Mouse (Mus musculus) limb, embryonic 11.5 days (tissue): ENCODE measurements around the gene Fam71b. TPM values are rescaled to one million over a fixed set of nuclear protein-coding genes. Genes with fewer than 3 reads are reported as not detected.

Experiments
- ATAC-seq: fragments of 200-750 bp; cut with Nextera tagmentation; 2 replicates; pipeline ENCODE4 v1.8.0; 2017; ENCODE audit warnings: low read depth; ENCODE audit not compliant: insufficient number of reproducible peaks, low FRiP score, low TSS enrichment
- DNase-seq: peaks from one replicate; pipeline ENCODE4 v3.0.0-alpha.2; 2015; ENCODE audit warnings: low spot score
- H3K27ac ChIP-seq: fragments of 300-500 bp; sonication (generic); replicated peaks from 2 replicates; pipeline ENCODE4 v1.5.1; 2014; ENCODE audit warnings: low read depth, mild to moderate bottlenecking, low read length
- H3K27me3 ChIP-seq: fragments of 300-500 bp; sonication (generic); 2 replicates; pipeline ENCODE4 v1.6.1; 2014; ENCODE audit warnings: mild to moderate bottlenecking, low read length, mixed read lengths; ENCODE audit not compliant: control insufficient read depth, insufficient read depth
- H3K36me3 ChIP-seq: fragments of 300-500 bp; sonication (generic); 2 replicates; pipeline ENCODE4 v1.6.1; 2014; ENCODE audit warnings: mild to moderate bottlenecking, low read length, moderate library complexity, mixed read lengths; ENCODE audit not compliant: control insufficient read depth, insufficient read depth
- H3K4me1 ChIP-seq: fragments of 300-500 bp; sonication (generic); 2 replicates; pipeline ENCODE4 v1.6.1; 2014; ENCODE audit warnings: low read length, mixed read lengths; ENCODE audit not compliant: control insufficient read depth, insufficient read depth
- H3K4me2 ChIP-seq: fragments of 300-500 bp; sonication (generic); 2 replicates; pipeline ENCODE4 v1.6.1; 2014; ENCODE audit warnings: low read depth, mild to moderate bottlenecking, moderate library complexity; ENCODE audit not compliant: severe bottlenecking
- H3K4me3 ChIP-seq: fragments of 300-500 bp; sonication (generic); 2 replicates; pipeline ENCODE4 v1.5.1; 2014; ENCODE audit warnings: low read depth, low read length
- H3K9ac ChIP-seq: fragments of 300-500 bp; sonication (generic); 2 replicates; pipeline ENCODE4 v1.6.1; 2014; ENCODE audit warnings: mild to moderate bottlenecking, low read length
- H3K9me3 ChIP-seq: fragments of 300-500 bp; sonication (generic); 2 replicates; pipeline ENCODE4 v1.6.1; 2016; ENCODE audit warnings: low read length; ENCODE audit not compliant: control insufficient read depth
- WGBS: fragments of 180-500 bp; shearing (Covaris S2); extraction: QIAGEN DNeasy Blood & Tissue Kit; methylation state at CpG from one replicate; pipeline ENCODE4 v1.1.7; 2014; 5-methylcytosine and 5-hydroxymethylcytosine counted together
- polyA plus RNA-seq: library from polyadenylated mRNA; unstranded; fragments of >200 nt; fragmentation: Nextera tagmentation; extraction: Ambion mirVana; gene quantifications from 2 replicates; pipeline ENCODE4 v1.2.1, GENCODE M21; 2014

The Fam71b gene
- polyA plus RNA-seq, 1 experiment from 2014 or later: not detected

DNA sequence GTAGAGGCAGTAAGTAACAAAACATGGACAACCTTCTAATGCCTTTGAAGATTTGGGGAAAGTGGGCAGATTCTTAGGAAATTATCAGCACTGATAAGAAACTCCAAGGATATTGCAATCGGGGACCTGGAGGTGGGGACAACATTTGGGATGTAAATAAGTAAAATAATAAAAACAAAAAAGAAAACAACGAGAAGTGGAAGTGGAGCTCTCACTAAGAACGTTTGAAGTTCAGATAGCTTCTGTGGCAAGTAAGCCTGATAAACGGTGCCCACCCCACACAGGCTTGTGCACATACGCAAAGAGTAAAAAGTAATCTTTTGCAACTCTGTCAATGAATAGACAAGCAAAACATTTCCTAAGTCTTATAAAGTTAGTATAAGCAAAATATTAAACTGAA lies 47.6 kb downstream of the Fam71b start:
- no peak for ATAC-seq
- no peak overlapping the region for H3K9ac ChIP-seq
- DNase-seq: no peak
- peaks cover 6% of the 10 kb centered on the region for H3K36me3 ChIP-seq
- 91% methylated on average over 5 of the region's 5 CpGs for WGBS
- H3K9me3 ChIP-seq: no peaks in the 10 kb centered on the region
- H3K4me3 ChIP-seq: no peak overlapping the region
- H3K27me3 ChIP-seq: no peaks in the 10 kb centered on the region
- no peak overlapping the region for H3K27ac ChIP-seq
- no peaks in the 10 kb centered on the region for H3K4me1 ChIP-seq
- no peak overlapping the region for H3K4me2 ChIP-seq

DNA sequence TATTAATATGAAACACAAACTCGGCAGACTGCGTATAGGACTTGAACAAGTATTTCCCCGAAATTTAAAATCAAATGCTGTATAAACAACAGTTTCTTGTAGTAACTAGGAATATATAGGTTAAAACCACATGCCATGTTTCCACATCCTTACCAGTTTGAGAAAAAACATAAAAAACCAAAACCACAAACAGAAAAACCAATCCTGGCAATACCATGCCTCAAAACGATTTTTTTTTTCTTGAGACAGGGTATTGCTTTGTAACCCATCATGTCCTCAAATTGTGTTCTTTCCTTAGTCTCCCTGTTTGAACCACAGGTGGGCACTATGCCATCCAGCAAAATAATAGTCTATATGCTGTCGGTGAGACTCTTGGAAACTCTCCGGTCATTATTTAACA lies 49.8 kb downstream of the Fam71b start:
- H3K9me3 ChIP-seq: no peaks in the 10 kb centered on the region
- H3K9ac ChIP-seq: no peak overlapping the region
- H3K27me3 ChIP-seq: no peaks in the 10 kb centered on the region
- H3K27ac ChIP-seq: no peak overlapping the region
- H3K36me3 ChIP-seq: peaks cover 6% of the 10 kb centered on the region
- H3K4me3 ChIP-seq: no peak overlapping the region
- 94% methylated on average over 6 of the region's 6 CpGs for WGBS
- no peaks in the 10 kb centered on the region for H3K4me1 ChIP-seq
- H3K4me2 ChIP-seq: no peak overlapping the region
- ATAC-seq (no peak), DNase-seq (no peak)

DNA sequence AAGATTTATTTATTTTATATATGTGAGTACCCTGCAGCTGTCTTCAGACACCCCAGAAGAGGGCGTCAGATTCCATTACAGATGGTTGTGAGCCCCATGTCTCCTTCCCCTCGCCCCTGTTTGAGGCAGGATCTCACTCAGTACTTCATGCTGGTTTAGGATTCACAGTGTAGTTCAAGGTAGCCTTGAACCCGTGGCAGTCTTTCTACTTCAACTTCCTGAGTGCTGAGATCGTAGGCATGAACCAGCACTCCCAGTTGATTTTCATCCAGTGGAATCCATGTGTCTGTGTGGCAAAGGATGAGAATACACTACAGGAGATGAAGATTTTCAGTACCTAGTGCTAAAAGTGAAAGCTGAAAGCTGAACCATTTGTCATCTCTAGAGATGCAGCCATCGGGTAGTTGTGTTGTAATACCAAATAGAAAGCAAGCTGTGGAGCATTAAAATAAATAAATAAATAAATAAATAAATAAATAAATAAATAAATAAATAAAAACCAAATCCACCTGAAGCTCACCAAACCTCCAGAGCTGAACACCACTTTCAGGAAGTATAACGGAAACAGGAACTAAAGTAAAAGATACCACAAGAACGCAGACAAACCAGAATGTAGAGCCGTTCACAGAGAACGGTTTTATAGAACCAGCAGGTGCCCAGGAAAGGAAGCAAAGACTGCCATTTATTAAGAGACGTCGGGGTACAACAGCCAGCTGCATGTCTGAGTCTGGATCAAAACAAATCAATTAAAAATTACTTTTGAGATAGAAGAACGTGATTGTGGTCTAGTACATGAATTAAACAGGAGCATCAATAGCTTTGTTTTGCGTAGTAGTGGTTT lies 51.5 kb downstream of the Fam71b start:
- Histone ChIP-seq H3K27ac (no peak overlapping the region), H3K9me3 (no peaks in the 10 kb centered on the region), H3K4me2 (no peak overlapping the region), H3K4me3 (no peak overlapping the region), H3K4me1 (no peaks in the 10 kb centered on the region), H3K36me3 (peaks cover 2% of the 10 kb centered on the region; the same call in 1 of the 2 replicates), H3K27me3 (no peaks in the 10 kb centered on the region), H3K9ac (no peak overlapping the region)
- WGBS: 75% methylated on average over 13 of the region's 13 CpGs
- ATAC-seq (no peak), DNase-seq (no peak)

DNA sequence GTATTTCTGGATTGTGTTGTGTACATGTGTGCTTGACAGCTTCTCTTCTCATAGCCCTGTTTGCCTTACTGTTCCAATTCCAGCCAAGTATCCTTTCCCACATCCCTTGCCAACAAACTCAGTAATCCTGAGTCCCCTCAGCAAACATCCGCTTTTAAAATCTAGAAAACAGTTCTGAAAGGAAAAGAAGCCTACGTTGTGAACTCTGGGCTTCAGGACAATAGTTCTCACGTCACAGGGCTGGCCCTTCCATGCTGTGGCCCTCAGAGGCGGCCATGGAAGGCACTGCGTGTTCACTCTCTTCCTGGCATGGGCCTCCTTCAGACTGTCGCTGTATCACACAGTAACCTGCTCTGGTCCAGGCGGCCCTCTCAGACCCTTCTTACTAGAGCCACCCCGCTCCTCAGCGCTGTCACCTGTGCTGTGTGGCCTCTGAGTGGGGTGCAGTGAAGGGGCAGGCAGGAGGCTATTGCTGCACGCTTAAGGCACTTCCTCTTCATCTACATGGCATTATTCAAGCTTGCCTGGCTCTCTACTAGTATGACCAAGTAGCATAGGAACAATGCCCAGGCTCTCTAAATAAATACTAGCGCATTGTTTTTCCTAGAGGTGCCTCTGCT lies 53.2 kb downstream of the Fam71b start:
- ATAC-seq (no peak), DNase-seq (no peak)
- H3K4me3 ChIP-seq: no peak overlapping the region
- no peaks in the 10 kb centered on the region for H3K36me3 ChIP-seq
- no peaks in the 10 kb centered on the region for H3K27me3 ChIP-seq
- no peak overlapping the region for H3K9ac ChIP-seq
- no peaks in the 10 kb centered on the region for H3K4me1 ChIP-seq
- 83% methylated on average over 11 of the region's 11 CpGs for WGBS
- H3K4me2 ChIP-seq: no peak overlapping the region
- H3K27ac ChIP-seq: no peak overlapping the region
- no peaks in the 10 kb centered on the region for H3K9me3 ChIP-seq

DNA sequence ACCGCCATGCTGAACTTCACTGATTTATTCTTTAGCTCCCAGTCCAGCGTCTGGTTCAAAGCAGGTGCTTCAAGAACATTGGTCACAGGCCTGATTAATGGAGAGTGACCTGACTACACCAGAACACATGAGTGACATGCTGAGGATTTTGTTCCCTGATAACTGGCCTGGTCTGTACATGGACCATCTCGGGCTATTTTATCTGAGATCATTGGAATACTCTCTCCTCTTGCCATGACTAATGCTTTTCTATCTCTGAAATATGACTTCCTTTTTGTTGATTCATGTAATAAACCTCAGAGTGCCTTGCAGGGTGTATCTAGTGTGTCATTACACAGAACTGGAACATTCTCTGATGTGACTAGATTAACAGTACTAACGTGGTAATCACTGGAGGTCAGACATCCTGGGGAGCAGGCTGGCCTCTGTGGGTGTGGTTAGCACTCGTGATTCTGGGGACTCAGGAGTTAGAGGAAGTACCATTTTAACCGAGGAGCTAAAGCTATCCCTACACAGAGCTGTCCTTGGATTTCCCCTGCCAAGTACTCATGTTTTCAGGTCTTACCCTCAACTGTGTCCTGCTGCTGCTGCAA lies 58.2 kb downstream of the Fam71b start, which contains the start of gene Havcr2:
Gene Havcr2 (plus strand): TSS at position 483 of the 593 bp plus-strand sequence.
- no peak within 1 kb of the TSS for H3K4me2 ChIP-seq
- H3K4me3 ChIP-seq: no peak within 1 kb of the TSS
- no peaks in the 10 kb centered on the region for H3K27me3 ChIP-seq
- H3K4me1 ChIP-seq: no peaks in the 10 kb centered on the region
- no peaks in the 10 kb centered on the region for H3K9me3 ChIP-seq
- no peak for DNase-seq
- WGBS: 76% methylated on average over 6 of the region's 6 CpGs
- no peak within 1 kb of the TSS for H3K9ac ChIP-seq
- H3K27ac ChIP-seq: no peak within 1 kb of the TSS
- H3K36me3 ChIP-seq: no peaks in the 10 kb centered on the region
- no peak for ATAC-seq

Other genes with a start within 250 kb of the Fam71b start
- gene Nipal4, start 230.1 kb upstream of the Fam71b start, polyA plus RNA-seq: 0.54 and 0.71 TPM in 2 replicates
- gene Fndc9, start 161.0 kb upstream of the Fam71b start, polyA plus RNA-seq: 0.11 and 0.16 TPM in 2 replicates
- gene Cyfip2, start 83.7 kb upstream of the Fam71b start, polyA plus RNA-seq: 16.2 and 18.0 TPM in 2 replicates
- not detected in 2 replicates for gene Itk, start 7.0 kb upstream of the Fam71b start, polyA plus RNA-seq
- gene Med7, start 40.4 kb downstream of the Fam71b start, polyA plus RNA-seq: 96.5 and 109 TPM in 2 replicates
- 0.16 TPM in 1 of 2 replicates, not detected in the other for gene Havcr2, start 58.4 kb downstream of the Fam71b start, polyA plus RNA-seq
- not detected in 2 replicates for gene Gm12169, start 127.7 kb downstream of the Fam71b start, polyA plus RNA-seq
- gene BC053393, start 175.0 kb downstream of the Fam71b start, polyA plus RNA-seq: not detected in 2 replicates
- not detected in 2 replicates for gene Dppa1, start 232.7 kb downstream of the Fam71b start, polyA plus RNA-seq